Mouse (Mus musculus) ES-E14 (cell line): ENCODE results near the gene Iqcf5. TPM values are rescaled to one million over a fixed set of nuclear protein-coding genes. Genes with fewer than 3 reads are reported as not detected.

Experiments used
- DNase-seq: peaks from one replicate; pipeline ENCODE4 v3.0.0-alpha.2; 2013; ENCODE audit warnings: low read depth, low spot score
- H3K27ac ChIP-seq: 2 replicates; pipeline ENCODE4 v1.5.1; 2012; ENCODE audit warnings: low read depth, mild to moderate bottlenecking, low read length, moderate library complexity, mixed read lengths; ENCODE audit not compliant: poor library complexity, insufficient read depth, severe bottlenecking
- H3K36me3 ChIP-seq: 2 replicates; pipeline ENCODE4 v1.6.1; 2012; ENCODE audit warnings: mild to moderate bottlenecking, low read length, moderate library complexity, mixed read lengths; ENCODE audit not compliant: control insufficient read depth, poor library complexity, insufficient read depth, severe bottlenecking
- H3K4me1 ChIP-seq, 2 experiments: fragments of 150-350 bp in 1 of 2; sonication (generic) in 1 of 2; 2 replicates each; pipeline ENCODE4 v1.6.1; 2012; ENCODE audit warnings: low read length in 2 of 2, mild to moderate bottlenecking in 1 of 2, mixed read lengths in 1 of 2; ENCODE audit not compliant: control insufficient read depth in 2 of 2, insufficient read depth in 2 of 2, poor library complexity in 1 of 2
- H3K4me3 ChIP-seq, 2 experiments: fragments of 150-350 bp in 1 of 2; sonication (generic) in 1 of 2; 2 replicates each; pipeline ENCODE4 v1.5.1; 2012; ENCODE audit warnings: low read length in 2 of 2, low read depth in 1 of 2, mild to moderate bottlenecking in 1 of 2, mixed read lengths in 1 of 2; ENCODE audit not compliant: insufficient read depth in 1 of 2, poor library complexity in 1 of 2, severe bottlenecking in 1 of 2
- H3K9ac ChIP-seq: 2 replicates; pipeline ENCODE4 v1.6.1; 2012; ENCODE audit warnings: low read depth, mild to moderate bottlenecking, low read length, mixed read lengths; ENCODE audit not compliant: poor library complexity, insufficient read depth, severe bottlenecking
- H3K9me3 ChIP-seq: fragments of 150-350 bp; sonication (generic); 2 replicates; pipeline ENCODE4 v1.6.1; 2012; ENCODE audit warnings: low read depth, mild to moderate bottlenecking, low read length; ENCODE audit not compliant: control insufficient read depth, insufficient read depth
- CHD2 ChIP-seq: IDR thresholded peaks from 2 replicates; pipeline ENCODE4 v1.6.1; 2014; ENCODE audit warnings: mild to moderate bottlenecking, low read depth, low read length, inconsistent platforms
- HCFC1 ChIP-seq: IDR thresholded peaks from 2 replicates; pipeline ENCODE4 v1.6.1; 2012; ENCODE audit warnings: low read length, inconsistent platforms, borderline replicate concordance; ENCODE audit not compliant: insufficient read depth
- MAFK ChIP-seq: IDR thresholded peaks from 2 replicates; pipeline ENCODE4 v1.6.1; 2014; ENCODE audit warnings: mild to moderate bottlenecking, low read depth, low read length, inconsistent platforms; ENCODE audit not compliant: insufficient read depth
- ZC3H11A ChIP-seq: IDR thresholded peaks from 2 replicates; pipeline ENCODE4 v1.6.1; 2012; ENCODE audit warnings: low read depth, mild to moderate bottlenecking, inconsistent platforms, low read length, borderline replicate concordance
- ZNF384 ChIP-seq: IDR thresholded peaks from 2 replicates; pipeline ENCODE4 v1.6.1; 2012; ENCODE audit warnings: low read depth, low read length, inconsistent platforms
- in situ Hi-C, 2 experiments: fragments of 600-800 bp; cut with MboI; formaldehyde crosslinking; loops; one replicate each; pipeline ENCODE4 v1.15.1; 2025; ENCODE audit warnings: low sequenced_read_pairs in 2 of 2, inconsistent platforms in 1 of 2; ENCODE audit not compliant: unreplicated experiment in 2 of 2
- total RNA-seq: library from RNA; depleted of rRNA; stranded (reverse); fragments of 300-350 nt; gene quantifications from 2 replicates; pipeline ENCODE4 v1.2.3, GENCODE M21; 2012

The Iqcf5 gene
- total RNA-seq, 1 experiment: 0.89 TPM

DNA sequence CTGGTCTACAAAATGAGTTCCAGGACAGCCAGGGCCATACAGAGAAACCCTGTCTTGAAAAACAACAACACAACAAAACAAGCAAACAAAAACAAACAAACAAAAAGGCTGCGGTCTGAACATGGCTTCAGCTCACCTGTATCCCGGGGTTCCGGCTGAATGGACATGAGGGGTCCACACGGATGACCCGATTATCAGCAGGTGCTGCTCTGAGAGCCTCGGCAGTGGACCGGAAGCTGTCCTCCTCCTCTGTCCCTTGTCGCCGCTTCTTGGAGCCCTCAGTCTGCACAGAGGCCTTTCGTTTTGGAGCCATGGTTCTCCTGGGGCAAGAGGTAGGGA, 38.7 kb upstream of the Iqcf5 start, which contains the start of gene Rrp9:
TSS of gene Rrp9 (plus strand) at position 301 of the 339 bp plus-strand sequence.
- no peaks in the 10 kb centered on the region for H3K9me3 ChIP-seq
- TF ChIP-seq ZNF384 (no peak), CHD2 (no peak), MAFK (no peak), HCFC1 (no peak)
- H3K9ac ChIP-seq: peak within 1 kb of the TSS; percentile 54; the same call in 1 of the 2 replicates
- no peak within 1 kb of the TSS for H3K27ac ChIP-seq
- H3K4me1 ChIP-seq: peaks cover 5 to 24% of the 10 kb centered on the region in 2 experiments; a peak in 2 of 4 replicates
- in situ Hi-C loops: no loop called here
- DNase-seq: no peak
- H3K36me3 ChIP-seq: peaks cover 12% of the 10 kb centered on the region
- peak within 1 kb of the TSS; percentile 31 for H3K4me3 ChIP-seq

DNA sequence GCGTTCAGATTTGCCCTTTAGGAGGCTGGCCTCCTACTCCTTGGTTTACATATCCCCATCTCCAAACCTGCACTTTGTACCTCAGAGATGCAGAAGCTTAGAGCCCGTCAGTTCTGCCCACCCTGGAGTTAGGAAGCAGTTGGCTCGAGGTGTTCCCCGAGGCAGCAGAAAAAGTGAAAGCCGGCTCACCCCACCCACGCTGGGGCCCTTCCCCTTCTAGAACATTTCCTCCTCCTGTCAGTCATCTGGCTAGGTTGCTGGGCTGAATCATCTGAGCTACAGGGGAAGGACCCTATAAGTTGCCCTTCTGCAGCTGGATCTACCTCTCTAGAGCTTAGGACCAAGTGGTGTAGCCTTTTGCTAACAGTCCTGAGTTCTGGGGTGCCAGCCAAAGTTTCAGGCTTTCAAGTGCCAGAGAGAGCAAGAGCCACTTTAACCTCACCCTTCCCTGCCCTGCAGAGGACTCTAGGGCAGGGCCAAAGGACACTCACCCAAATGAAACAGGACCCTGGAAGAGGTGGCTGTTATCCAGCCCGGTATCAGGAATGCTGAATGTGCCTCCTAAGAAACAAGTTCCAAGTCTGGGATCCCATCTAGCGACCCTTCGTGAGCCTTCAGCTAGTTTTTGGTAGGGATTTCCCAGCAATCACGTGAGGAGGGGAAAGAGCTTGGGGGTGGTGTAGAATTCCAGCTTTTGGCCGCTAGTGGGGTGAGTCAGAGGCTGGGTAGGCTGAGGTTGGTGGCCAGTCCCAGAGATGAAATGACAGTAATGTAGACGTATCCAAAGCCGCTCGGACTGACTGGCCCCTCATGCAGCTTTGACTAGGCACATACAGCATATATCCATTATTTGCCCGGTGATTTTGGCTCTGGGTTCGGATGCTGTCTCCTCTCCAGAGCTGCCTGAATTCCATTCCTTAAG, 38.1 kb upstream of the Iqcf5 start:
- peak overlapping the region; percentile 54; the same call in 1 of the 2 replicates for H3K9ac ChIP-seq
- no peaks in the 10 kb centered on the region for H3K9me3 ChIP-seq
- peaks cover 18% of the 10 kb centered on the region for H3K36me3 ChIP-seq
- no peak overlapping the region for H3K27ac ChIP-seq
- in situ Hi-C loops: no loop called here
- peak overlapping the region in 1 of 2 experiments; percentile 31; a peak in 2 of 4 replicates for H3K4me3 ChIP-seq
- DNase-seq: no peak
- peaks cover 5 to 20% of the 10 kb centered on the region in 2 experiments; a peak in 2 of 4 replicates for H3K4me1 ChIP-seq
- TF ChIP-seq ZC3H11A (no peak), MAFK (no peak), CHD2 (no peak), ZNF384 (no peak), HCFC1 (no peak)

DNA sequence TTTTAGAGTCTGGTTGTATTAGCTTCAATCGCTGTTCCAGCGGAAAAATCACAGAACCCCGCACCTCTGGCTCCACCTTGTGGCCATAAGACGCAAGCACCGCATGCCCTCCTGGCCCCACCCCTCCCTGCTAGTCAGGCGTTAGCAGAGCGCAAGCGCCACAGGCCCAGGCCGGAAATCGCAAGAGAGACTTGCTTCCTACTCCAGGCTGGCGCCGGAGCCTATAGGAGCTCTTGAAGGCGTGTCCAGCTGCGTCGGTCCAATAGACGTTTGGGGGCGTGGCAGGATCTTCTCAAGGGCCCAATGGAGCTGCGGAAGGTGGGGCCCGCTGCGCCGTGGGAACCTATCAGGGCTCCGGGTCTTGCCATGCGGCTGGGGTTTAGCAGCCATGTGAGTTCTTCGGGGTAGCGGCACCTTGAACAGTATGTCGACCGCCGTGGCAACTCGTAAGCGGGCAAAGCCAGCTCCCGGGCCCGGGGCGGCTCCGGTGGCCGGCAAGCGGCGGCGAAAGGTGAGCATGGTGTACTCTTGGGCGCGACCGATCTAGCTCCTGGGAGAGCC, 37.4 kb upstream of the Iqcf5 start, which contains the start of gene Parp3:
TSS of gene Parp3 (minus strand) at position 26 of the 561 bp plus-strand sequence.
- peaks cover 24% of the 10 kb centered on the region for H3K36me3 ChIP-seq
- H3K4me1 ChIP-seq: peaks cover 5 to 16% of the 10 kb centered on the region in 2 experiments; a peak in 2 of 4 replicates
- in situ Hi-C loops: no loop called here
- H3K4me3 ChIP-seq: peak within 1 kb of the TSS; percentile 76 to 86
- no peaks in the 10 kb centered on the region for H3K9me3 ChIP-seq
- H3K9ac ChIP-seq: peak within 1 kb of the TSS; percentile 86
- no peak within 1 kb of the TSS for H3K27ac ChIP-seq
- peak; percentile 99 for DNase-seq
- no peak for TF ChIP-seq MAFK
- no peak for TF ChIP-seq HCFC1
- peak; percentile 85; the same call in 1 of the 2 replicates for TF ChIP-seq ZC3H11A
- peak; percentile 81 for TF ChIP-seq CHD2

DNA sequence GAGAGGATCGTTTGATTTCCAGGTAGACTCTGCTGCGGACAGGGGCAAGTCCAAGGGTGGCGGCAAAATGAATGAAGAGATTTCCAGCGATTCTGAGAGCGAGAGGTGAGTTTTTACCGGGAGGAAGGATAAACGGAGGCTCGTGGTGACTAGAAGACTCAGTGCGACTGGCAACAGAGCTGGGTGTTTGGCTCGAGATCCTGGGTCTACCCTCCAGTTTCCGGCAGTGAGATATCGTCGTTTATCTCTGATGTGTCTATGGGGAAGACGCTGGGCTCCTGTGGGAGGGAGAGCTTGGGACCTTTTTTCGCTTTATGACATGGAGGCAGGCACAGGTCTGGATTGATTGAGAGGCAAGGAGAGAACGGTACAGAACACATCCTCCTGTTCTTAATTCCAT, 36.7 kb upstream of the Iqcf5 start:
- H3K4me1 ChIP-seq: peaks cover 5 to 15% of the 10 kb centered on the region in 2 experiments; a peak in 2 of 4 replicates
- H3K9me3 ChIP-seq: no peaks in the 10 kb centered on the region
- in situ Hi-C loops: no loop called here
- peaks cover 27% of the 10 kb centered on the region for H3K36me3 ChIP-seq
- TF ChIP-seq MAFK: no peak
- TF ChIP-seq HCFC1: no peak
- peak overlapping the region; percentile 76 to 86 for H3K4me3 ChIP-seq
- H3K9ac ChIP-seq: peak overlapping the region; percentile 86
- no peak for DNase-seq
- no peak overlapping the region for H3K27ac ChIP-seq
